Mouse (Mus musculus) heart, adult 11 months (tissue): ENCODE data around the gene Cd63.

ENCODE experiments used
- DNase-seq: peaks from one replicate; pipeline ENCODE4 v3.0.0; 2022

The Cd63 gene

DNA sequence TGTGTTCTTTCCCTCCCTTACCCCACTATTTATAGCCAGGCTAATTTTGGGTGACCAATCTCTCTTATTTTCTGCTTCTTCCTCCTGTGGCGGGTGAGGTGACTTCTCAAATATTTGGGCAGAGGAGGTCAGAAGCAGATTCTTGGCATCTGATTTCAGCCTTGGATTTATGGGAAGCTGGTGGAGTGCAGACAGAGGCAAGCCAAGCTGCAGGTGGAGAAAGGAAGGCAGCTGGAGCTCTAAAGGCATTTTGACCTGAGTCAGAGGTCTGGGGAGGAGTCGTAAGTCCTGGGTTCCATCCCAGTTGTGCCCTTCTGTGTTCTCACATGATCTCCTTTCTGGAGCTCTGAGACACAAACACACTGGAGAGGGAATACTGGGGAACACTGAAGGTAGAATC, 30.7 kb downstream of the Cd63 start:
- DNase-seq, result peak; percentile 93

DNA sequence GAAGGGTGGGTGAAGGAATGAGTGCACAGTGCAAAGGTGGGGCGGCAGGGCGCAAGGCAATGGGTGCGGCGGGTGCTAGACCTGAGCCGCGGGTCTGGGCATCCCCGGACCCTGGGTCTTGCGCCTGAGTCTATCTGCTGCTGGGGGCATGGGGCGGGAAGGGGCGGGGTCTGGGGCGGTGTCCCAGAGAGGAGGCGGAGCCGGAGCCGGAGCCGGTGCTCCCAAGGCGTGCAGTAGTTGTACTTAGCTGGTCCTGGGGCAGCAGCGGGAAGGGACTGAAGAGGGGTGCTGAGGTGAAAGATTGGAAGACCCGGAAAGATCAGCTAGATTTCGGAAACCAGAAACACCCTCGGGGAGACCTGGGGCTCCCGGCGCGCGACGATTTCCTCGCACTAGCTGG, 32.8 kb downstream of the Cd63 start, which contains the start of gene Itga7:
TSS of gene Itga7 (plus strand) at position 245 of the 400 bp plus-strand sequence.
- peak; percentile 95 for DNase-seq

DNA sequence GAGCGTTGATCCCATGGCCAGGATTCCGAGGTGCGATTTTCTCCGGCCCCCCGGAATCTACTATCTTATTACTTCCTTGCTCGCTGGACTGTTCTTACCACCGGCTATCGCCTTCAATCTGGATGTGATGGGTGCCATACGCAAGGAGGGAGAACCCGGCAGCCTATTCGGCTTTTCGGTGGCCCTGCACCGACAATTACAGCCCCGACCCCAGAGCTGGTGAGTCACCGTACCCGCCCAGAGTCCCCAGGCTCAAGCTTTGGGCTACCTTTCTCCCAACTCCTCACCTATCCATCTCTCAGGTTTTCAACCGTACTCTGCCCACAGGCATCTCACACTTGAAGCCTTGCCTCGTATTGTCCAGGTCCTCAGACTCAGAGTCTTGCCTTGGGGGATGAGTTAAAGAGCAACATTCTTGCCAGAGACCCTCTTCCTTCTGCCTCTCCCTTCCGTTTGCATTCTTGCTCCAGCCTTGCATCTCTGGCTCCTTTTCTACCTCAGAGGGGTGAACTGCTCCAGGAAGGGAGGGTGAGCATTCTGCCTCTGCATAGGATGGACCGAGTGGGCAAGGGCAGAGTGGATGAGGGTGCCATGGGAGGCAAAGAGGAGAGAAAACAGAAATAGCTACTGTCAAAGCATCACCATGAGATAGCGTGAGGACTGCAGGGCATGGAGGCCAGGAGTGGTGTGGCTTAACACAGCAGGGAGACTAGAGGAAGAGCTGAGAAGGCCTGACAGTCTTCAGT, 33.4 kb downstream of the Cd63 start:
- peak; percentile 89 for DNase-seq

DNA sequence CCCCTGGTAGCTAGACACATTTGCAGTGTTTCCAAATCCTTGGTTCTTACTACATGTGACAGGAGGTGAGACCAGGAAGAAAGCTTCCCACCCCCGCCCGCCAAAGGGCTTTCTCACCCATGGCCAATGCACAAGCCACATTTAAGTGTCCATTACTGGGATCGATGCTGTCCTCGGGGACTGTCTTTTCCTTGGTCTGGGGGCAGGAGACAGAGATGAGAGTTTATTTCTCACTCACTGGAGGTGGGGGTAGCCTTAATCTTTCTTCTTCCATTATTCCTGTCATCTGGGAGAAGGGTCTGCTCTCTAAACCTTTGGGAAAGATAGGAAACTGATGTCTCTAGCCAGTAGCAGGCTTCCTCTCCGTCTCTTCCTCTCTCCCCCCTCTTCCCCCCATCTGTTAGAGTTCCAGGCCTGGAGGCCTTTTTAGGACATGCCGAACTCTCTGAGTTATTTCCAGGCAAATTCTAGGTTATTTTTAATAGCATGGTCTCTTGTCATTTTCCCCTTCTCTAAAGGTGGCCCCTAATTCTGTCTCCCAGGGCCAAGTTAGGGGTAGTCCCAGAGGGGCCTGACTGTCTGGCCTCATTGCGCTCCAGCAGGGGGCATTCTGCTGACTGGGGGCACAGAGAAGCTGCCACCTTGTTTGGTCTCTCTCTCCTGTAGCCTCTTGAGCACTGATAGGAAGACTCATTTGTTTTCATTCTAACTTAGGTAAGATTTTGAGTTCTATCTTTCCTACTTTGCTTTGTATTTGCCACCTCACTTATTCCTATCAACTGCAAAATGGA, 34.4 kb downstream of the Cd63 start:
- peak; percentile 86 for DNase-seq

DNA sequence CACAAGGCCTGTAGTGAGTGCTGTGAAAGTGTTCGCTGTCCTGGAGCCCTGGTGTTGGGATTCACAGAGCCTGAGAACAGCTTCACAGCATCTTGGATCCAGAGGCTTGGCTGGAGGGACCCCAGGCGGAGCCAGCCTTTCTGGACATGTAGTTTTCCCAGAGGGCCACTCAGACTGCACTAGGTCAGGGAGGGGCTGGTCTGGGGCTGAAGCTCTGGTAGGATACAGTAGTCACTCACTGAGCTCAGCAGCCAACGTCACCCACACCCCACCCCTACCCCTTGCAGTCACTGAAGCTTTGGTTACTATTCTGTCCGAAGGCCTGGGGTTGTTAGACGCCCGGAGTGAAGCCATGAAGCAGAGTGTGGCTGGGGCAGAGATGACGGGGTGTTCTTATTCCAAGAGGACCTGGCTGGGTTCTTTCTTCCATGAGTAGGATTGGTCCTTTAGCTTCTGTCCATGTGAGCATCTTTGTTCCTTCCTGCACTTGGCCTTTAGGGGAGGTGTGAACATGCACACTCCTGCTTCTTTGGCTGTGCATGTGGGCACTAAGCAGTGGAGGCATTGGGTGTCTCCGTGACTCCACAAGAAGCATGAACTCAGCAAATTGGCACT, 35.1 kb downstream of the Cd63 start:
- peak; percentile 97 for DNase-seq

DNA sequence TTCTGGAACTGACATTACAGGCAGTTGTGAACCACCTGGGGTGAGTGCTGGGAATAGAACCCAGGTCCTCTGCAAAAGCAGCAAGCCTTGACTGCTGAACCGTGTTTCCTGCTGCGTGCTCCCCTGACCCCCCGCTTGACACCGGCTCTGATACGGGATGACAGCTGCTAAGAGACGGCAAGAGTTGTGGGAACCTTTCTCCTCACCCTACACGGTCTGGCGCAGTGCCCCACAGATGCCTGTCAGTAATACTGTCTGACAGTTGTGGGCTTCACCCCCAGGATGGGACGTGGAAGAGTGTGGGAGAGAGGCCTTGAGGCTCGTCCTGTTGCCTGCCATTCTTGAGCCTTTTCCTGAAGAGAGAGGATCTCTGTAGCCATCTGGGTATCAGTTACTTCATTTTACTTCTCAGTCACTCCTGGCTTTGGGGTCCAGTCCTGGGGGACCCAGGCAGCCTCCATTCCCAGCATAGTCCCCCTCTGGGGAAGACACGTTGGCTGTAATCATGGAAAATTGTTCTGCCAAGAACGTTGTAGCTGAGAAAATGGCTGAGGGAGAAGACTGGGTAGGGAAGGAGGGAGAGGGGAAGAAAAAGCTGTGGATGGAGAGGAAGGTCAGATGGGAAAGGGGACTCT, 37.1 kb downstream of the Cd63 start:
- DNase-seq, result peak; percentile 97

DNA sequence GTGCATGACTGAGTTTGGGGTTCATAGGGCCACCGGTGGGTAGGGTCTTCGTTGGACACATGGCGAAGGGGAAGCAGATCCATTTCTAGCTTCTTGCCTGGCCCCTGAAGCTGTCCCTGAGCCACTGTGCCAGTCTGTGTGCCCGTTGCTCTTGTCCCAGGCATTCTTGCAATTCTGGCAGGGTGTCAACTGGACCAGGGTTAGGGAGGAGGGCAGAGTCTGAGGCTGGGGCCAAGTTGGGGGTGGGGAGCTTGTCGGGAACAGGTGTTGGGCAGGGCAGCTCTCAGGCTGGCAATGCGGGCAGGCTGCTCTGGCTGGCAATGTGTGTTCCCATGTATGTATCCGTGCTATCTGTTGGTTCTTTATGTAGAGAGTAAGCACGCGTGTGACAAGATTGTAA, 37.7 kb downstream of the Cd63 start:
- DNase-seq, result peak; percentile 98

DNA sequence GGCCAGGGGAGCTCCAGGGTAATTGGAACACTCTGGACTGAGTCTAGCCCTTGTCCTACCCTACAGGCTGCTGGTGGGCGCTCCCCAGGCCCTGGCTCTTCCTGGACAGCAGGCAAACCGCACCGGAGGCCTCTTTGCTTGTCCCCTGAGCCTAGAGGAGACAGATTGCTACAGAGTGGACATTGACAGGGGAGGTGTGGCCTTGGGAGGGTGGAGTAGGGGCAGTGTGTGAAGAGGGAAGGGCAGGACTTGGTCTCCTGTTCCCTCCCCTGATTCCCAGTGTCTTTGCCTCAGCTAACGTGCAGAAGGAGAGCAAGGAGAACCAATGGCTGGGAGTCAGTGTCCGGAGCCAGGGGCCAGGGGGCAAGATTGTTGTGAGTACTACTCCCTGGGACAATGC, 38.2 kb downstream of the Cd63 start:
- peak; percentile 96 for DNase-seq

DNA sequence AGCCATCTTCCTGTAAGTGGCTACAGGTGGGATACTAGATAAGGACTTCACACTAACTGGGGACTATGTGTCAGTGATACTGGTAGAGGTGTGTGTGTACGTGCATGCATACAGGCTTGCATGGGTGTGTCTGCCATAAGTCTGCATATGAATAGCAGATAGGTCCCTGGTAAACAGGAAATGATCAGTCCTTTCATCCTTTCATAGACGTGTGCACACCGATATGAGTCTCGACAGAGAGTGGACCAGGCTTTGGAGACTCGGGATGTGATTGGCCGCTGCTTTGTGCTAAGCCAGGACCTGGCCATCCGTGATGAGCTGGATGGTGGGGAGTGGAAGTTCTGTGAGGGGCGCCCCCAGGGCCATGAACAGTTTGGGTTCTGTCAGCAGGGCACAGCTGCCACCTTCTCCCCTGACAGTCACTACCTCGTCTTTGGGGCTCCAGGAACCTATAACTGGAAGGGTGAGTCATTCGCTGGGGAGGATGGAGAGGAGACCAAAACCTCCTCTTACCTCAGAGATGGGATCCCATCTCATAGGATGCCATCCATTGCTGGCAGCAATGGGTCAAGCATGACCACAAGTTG, 39.8 kb downstream of the Cd63 start:
- DNase-seq, result peak; percentile 86

DNA sequence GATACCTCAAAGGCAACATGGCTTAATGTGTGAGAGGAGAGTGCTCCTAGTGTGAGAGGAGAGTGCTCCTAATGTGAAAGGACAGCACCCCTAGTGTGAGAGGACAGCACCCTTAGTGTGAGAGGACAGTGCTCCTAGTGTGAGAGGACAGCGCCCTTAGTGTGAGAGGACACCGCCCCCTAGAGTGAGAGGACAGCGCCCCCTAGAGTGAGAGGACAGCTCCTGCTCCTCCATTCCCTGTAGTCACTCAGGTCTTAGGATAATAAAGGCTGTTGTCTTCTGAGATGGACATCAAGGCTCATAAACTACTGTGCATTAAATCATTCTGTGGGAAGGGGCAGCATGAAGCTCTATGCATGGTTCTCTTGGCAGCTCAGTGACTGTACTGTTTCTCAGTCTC, 44.9 kb downstream of the Cd63 start:
- peak; percentile 88 for DNase-seq

DNA sequence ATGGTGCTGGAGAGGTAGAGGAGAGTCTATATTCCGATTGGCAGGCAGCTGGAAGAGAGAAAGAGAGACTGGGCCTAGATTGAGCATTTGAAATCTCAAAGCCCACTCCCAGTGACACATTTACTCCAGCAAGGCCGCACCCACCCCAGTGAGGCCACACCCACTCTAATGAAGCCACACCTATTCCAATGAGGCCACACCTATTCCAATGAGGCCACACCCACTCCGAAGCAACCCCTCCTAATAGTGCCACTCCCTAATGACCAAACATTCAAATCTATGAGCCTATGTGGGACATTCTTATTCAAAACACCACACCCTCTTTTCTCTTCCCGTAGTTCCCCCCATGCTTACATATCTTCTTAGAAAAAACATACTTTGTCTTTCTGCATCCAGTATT, 46.7 kb downstream of the Cd63 start:
- DNase-seq, result no peak

DNA sequence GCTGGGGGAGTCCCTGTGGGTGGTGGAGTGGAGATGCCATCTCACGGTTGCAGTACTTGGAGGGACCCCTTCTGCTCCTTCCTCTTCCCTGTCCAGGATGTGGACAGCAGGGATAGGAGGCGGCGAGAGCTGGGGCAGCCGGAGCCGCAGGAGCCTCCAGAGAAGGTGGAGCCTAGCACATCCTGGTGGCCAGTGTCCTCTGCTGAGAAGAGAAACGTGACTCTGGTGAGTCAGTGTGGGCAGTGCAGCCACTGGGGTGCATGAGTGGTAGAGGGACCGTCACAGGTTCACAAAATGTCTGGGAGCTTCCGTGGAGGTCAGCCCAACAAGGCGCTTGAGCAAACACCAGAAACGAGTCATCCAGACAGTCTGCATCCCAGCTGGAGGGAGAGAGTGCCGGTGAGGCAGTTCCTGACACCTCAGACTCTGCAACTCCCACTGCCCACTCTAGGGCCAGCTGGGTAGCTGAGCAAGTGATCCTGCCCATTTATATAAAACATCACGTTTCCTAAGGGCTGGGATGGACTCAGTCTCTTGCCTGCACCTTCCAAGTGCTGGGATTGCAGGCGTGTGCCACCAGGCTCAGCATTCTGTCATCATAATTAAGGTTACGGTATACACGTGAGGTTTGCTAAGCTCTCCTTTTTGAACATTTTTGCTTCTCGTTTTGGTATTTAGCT, 49.6 kb downstream of the Cd63 start:
- DNase-seq, result peak; percentile 66

DNA sequence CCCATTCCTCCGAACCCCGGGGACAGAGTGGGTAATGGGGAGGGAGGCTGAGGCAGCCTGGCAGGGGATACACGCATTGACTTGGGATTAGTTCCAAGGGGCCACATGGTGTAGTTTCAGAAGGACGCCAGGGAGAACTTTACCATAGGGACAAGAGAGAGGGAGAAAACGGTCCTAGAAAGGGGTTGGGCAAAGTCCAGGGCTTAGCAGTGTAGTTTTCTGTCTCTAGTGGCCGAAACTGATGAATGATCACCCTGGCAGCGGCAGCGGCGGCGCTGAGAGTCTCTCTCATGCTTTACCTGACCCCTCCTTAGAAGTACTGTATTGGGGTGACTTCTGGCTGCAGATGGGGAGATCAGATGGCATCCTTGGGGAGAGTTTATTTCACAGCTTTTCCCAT, 57.6 kb downstream of the Cd63 start:
- no peak for DNase-seq

DNA sequence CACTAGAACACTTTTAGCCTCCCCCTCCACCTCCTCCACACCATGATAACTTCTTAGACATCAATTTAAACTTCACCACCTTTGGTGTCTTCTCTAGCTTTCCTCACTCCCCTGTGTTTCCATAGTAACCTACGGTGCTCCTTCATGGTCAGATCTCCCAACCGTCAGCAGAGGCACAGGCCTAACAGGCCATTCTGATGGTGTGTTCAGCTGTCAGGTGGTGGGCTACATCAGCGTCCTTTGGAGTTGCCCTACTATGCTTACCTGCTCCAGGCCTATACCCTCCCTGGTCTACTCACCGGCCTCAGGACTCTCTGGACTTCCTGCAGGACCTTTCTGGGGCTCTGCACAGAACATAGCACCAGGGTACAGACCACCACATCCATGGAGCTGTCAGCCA, 59.4 kb downstream of the Cd63 start:
- no peak for DNase-seq

DNA sequence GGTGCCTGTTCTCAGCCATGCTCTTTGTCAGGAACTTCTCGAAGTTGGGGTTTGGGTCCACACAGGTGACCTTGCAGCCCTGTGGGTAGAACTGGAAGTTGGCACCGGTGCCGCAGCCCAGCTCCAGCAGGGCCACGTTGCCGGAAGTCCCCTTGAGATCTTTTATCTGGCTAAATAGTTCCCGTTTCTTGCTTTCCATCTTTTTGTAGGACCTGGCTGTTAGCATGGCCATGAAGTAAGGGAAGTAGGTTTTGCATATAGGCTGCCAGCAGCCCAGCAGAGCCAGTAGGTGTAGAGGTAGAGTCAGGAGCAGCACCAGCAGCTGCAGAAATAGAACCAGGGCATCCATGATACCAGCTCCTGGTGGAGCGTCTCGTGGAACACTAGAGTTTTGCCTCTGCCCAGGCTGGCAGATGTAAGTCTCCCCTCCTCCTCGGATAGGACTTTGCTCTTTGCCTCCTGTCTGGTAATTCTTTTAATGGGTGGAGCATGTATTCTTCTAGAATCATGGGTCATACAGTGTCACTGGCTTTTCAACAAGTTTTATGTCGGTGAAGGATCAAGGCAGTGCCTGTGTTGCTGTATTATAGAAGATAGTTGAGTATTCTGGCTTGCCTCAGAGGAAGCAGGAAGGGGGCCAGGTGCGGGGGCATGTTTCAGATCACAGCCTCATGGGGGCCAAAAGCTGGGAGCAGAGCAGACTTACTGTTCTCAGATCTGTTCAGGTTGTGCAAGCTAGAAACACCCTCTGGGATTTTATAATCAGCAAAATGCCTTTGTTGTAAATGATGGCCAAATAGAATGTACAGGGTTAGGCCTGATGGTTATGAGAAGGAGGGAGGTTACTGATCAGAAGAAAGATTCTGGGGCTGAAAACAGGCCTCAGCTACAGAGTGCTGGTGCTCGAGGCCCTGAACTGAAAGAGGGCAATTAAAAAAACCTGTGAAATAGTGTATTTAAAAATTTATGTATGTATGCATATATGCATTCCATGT, 60.1 kb downstream of the Cd63 start, which contains the start of gene Mettl7b:
TSS of gene Mettl7b (minus strand) at position 399 of the 995 bp plus-strand sequence.
- peak; percentile 80 for DNase-seq
